In genomic region chr2:68978244-68978643, GRCm38 (mm10) we compare ENCODE assay signal across 23 mouse cellular contexts.
DNase-seq lines count a peak whose midpoint lies in the region; ATAC-seq and TF ChIP-seq lines count a peak whose summit lies in the region.
"Had no signal": no experiment of that assay in that cellular context is flagged by ENCODE, and none has a peak within 500 bp of the region (broad histone marks: within the 10 kb centered on the region; RNA-seq: fewer than 3 reads in every experiment).

No protein-coding gene starts in this region.

- H3K4me3 ChIP-seq in embryonic facial prominence, embryonic 12.5 days, result no peak overlapping the region
- H3K4me3 ChIP-seq in embryonic facial prominence, embryonic 10.5 days, result no peak overlapping the region
- no peak overlapping the region for H3K4me3 ChIP-seq in layer of hippocampus, adult 2 months
- no peak overlapping the region for H3K4me3 ChIP-seq in stomach, embryonic 15.5 days (replicated peaks)
- H3K4me3 ChIP-seq: lung, embryonic 15.5 days; midbrain, embryonic 13.5 days; neural tube, embryonic 15.5 days had no signal

- no peak for ATAC-seq in embryonic facial prominence, embryonic 12.5 days (ENCODE audit: insufficient number of reproducible peaks, insufficient read depth, low FRiP score, low TSS enrichment)
- no peak for ATAC-seq in stomach, embryonic 15.5 days (ENCODE audit: insufficient read depth, low FRiP score, low read depth)
- ATAC-seq: forebrain, embryonic 14.5 days; hindbrain, embryonic 16.5 days; midbrain, embryonic 13.5 days had no signal

- no peak overlapping the region for H3K4me2 ChIP-seq in embryonic facial prominence, embryonic 12.5 days (replicated peaks)
- no peak overlapping the region for H3K4me2 ChIP-seq in stomach, embryonic 15.5 days
- H3K4me2 ChIP-seq: heart, embryonic 11.5 days; lung, embryonic 15.5 days; midbrain, embryonic 13.5 days; neural tube, embryonic 15.5 days had no signal

- DNase-seq in embryonic facial prominence, embryonic 10.5 days (ENCODE audit: low spot score), result no peak
- DNase-seq in layer of hippocampus, adult 2 months (ENCODE audit: low spot score in 2 of 2), result no peak
- no peak for DNase-seq in layer of hippocampus, adult 18-20 months (ENCODE audit: low spot score in 2 of 2)
- peak; percentile 40 for DNase-seq in fat pad, adult 2 months (ENCODE audit: extremely low read depth, low read depth, low spot score)
- DNase-seq in frontal cortex, postnatal 25 days (ENCODE audit: low spot score in 2 of 2), result no peak
- no peak for DNase-seq in embryo, embryonic 10.5 days (ENCODE audit: low spot score)
- DNase-seq: adrenal gland, adult 8-10 months; cerebellum, adult 2 months; cerebellum, postnatal 14 days; gastrocnemius, postnatal 25 days; heart, adult 18-20 months; layer of hippocampus, adult 9-11 months; retina, postnatal 1 day; spleen, adult 18-20 months had no signal

- H3K9me3 ChIP-seq in embryonic facial prominence, embryonic 12.5 days, result no peaks in the 10 kb centered on the region
- H3K9me3 ChIP-seq in embryonic facial prominence, embryonic 10.5 days, result no peaks in the 10 kb centered on the region
- H3K9me3 ChIP-seq in stomach, embryonic 15.5 days, result no peaks in the 10 kb centered on the region
- H3K9me3 ChIP-seq: lung, embryonic 15.5 days; midbrain, embryonic 13.5 days; neural tube, embryonic 15.5 days had no signal

- H3K9ac ChIP-seq in embryonic facial prominence, embryonic 12.5 days, result no peak overlapping the region
- no peak overlapping the region for H3K9ac ChIP-seq in stomach, embryonic 15.5 days
- H3K9ac ChIP-seq: lung, embryonic 15.5 days; midbrain, embryonic 13.5 days; neural tube, embryonic 15.5 days had no signal

- H3K4me1 ChIP-seq in embryonic facial prominence, embryonic 12.5 days, result peaks cover 24% of the 10 kb centered on the region
- peaks cover 39% of the 10 kb centered on the region for H3K4me1 ChIP-seq in embryonic facial prominence, embryonic 10.5 days
- peaks cover 7% of the 10 kb centered on the region; the same call in 1 of the 2 replicates for H3K4me1 ChIP-seq in stomach, embryonic 15.5 days

- no peak for TF ChIP-seq CTCF in layer of hippocampus, adult 2 months (conservative IDR thresholded peaks at IDR 0.05)

- H3K27me3 ChIP-seq in embryonic facial prominence, embryonic 12.5 days, result no peaks in the 10 kb centered on the region
- peaks cover 7% of the 10 kb centered on the region; the same call in 1 of the 2 replicates for H3K27me3 ChIP-seq in embryonic facial prominence, embryonic 10.5 days (replicated peaks; ENCODE audit: low read depth, poor library complexity, severe bottlenecking)
- H3K27me3 ChIP-seq in stomach, embryonic 15.5 days (replicated peaks), result no peaks in the 10 kb centered on the region
- H3K27me3 ChIP-seq: CH12.LX; lung, embryonic 15.5 days; midbrain, embryonic 13.5 days; neural tube, embryonic 15.5 days had no signal

- 69% methylated on average over 9 of the region's 9 CpGs for WGBS in embryonic facial prominence, embryonic 12.5 days
- 74% methylated on average over 9 of the region's 9 CpGs for whole genome bisulfite sequencing in embryonic facial prominence, embryonic 10.5 days
- 44% methylated on average over 9 of the region's 9 CpGs for WGBS in stomach, embryonic 15.5 days

- no peaks in the 10 kb centered on the region for H3K36me3 ChIP-seq in embryonic facial prominence, embryonic 12.5 days
- H3K36me3 ChIP-seq in embryonic facial prominence, embryonic 10.5 days (replicated peaks), result no peaks in the 10 kb centered on the region
- H3K36me3 ChIP-seq in stomach, embryonic 15.5 days, result no peaks in the 10 kb centered on the region
- H3K36me3 ChIP-seq: lung, embryonic 15.5 days; midbrain, embryonic 13.5 days; neural tube, embryonic 15.5 days had no signal

- H3K27ac ChIP-seq in embryonic facial prominence, embryonic 12.5 days, result 0 out of 2 replicates have a peak overlapping the region, but pooled peaks have one; percentile 41
- no peak overlapping the region for H3K27ac ChIP-seq in embryonic facial prominence, embryonic 10.5 days (replicated peaks)
- peak overlapping the region; percentile 43; the same call in 1 of the 2 replicates for H3K27ac ChIP-seq in layer of hippocampus, adult 2 months
- H3K27ac ChIP-seq in stomach, embryonic 15.5 days, result peak overlapping the region; percentile 51; the same call in 1 of the 2 replicates
- H3K27ac ChIP-seq: lung, embryonic 15.5 days; midbrain, embryonic 13.5 days; neural tube, embryonic 15.5 days had no signal
